Mouse (Mus musculus) kidney, postnatal 36 days (tissue): ENCODE data around the gene Pskh1.
A peak's percentile ranks its signal among the peaks of the same experiment; 100 is the strongest.

Experiments
- DNase-seq, 2 experiments: peaks; one replicate each; pipeline ENCODE4 v3.0.0; 2021 to 2022; ENCODE audit warnings: mixed read lengths in 2 of 2

The Pskh1 gene

DNA sequence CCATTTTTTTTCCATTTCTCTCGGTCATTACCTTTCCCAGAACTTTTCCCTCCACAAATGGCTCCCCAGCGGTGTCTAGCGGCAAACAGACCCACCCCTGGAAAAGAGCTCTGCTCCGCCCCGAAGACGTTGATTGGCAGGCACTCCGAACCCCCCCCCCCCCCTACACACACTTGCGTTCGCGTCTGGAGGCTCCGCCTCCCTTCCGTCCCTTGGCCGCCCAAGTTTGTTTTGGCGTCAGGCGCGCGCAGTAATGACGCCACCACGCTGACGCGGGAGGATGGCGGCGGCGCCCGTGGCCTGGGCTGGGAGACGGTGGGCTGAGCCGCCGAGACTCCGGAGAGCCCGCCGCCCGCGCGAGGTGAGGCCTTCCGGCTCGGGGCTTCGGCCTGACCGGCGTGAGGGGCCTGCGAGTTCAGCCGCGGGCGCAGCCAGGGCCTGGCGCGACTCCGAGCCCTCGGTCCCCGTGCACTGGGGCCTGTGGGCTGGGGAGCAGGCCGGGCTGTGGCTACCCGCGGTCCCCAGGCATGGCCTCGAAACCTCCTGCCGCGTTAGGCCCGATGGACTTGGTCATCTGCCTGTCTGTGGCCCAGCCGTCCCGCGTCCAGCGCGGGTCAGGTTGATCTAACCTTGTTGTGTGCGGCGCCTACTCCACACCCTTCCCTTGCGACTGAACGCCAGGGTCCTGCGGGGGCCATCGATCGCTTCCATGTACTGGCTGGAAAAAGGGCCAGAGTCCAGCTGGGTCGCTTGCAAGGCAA is at the start of gene Pskh1:
TSS of gene Pskh1 (plus strand) at position 262 of the 761 bp plus-strand sequence.
- peak; percentile 93 to 96 for DNase-seq

DNA sequence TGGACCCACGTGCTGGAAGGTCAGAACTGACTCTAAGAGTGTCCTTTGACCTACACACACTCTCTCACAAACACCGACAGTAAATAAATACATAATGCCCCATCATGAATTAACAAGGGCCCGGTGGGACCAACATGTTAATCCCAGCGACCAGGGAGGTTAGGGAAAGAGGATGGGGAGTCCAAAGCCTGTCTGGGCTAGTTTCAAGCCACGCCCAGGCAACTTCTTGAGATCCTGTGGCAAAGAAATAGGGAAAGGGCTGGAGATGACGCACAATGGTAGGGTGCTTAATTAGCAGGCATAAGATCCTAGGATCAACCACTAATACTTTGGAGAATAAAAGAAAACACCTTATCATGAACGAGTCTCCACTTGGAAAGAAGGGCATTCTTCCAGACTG is 49.6 kb upstream of the Pskh1 start:
- no peak for DNase-seq

GRCm38 (mm10) chr8:105851651-105852143 is 48.5 kb upstream of the Pskh1 start:
- peak; percentile 92 to 94 for DNase-seq

DNA sequence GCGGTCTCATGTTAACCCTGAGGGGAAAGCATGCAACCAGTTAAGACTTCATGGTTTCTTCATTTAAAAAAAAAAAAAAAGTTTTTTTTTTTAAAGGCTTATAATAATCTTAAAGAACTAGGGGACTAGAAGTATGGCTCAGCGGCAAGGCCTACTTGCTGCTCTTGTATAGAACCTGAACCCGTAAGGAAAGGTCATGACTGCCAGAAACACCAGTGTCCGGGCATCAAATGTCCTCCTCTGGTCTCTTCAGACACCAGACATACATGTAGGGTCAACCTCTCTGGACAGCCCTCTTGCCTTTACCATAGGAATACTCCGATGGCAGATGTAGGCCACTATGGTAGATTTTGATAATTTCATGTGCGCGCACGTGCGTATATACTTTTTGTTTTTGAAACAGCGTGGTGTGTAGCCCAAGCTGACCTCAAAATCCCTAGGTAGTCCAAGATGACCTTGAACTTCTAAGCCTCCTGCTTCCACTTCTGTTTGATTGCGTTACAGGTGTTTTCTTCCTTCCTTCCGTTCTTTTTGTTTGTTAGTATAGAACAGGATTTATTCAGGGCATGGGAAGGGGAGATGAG is 48.0 kb upstream of the Pskh1 start:
- DNase-seq: no peak

- no peak for DNase-seq
Observed at GRCm38 (mm10) chr8:105853178-105853577, 47.1 kb upstream of the Pskh1 start, which contains the start of gene Cenpt. Gene Cenpt, minus strand, starts transcription at chr8:105853278.

GRCm38 (mm10) chr8:105854303-105854702 is 45.9 kb upstream of the Pskh1 start:
- no peak for DNase-seq

- peak; percentile 93 to 96 for DNase-seq
Observed at GRCm38 (mm10) chr8:105854715-105855216, 45.5 kb upstream of the Pskh1 start, which contains the start of gene Thap11. Gene Thap11, plus strand, starts transcription at chr8:105855132.

DNA sequence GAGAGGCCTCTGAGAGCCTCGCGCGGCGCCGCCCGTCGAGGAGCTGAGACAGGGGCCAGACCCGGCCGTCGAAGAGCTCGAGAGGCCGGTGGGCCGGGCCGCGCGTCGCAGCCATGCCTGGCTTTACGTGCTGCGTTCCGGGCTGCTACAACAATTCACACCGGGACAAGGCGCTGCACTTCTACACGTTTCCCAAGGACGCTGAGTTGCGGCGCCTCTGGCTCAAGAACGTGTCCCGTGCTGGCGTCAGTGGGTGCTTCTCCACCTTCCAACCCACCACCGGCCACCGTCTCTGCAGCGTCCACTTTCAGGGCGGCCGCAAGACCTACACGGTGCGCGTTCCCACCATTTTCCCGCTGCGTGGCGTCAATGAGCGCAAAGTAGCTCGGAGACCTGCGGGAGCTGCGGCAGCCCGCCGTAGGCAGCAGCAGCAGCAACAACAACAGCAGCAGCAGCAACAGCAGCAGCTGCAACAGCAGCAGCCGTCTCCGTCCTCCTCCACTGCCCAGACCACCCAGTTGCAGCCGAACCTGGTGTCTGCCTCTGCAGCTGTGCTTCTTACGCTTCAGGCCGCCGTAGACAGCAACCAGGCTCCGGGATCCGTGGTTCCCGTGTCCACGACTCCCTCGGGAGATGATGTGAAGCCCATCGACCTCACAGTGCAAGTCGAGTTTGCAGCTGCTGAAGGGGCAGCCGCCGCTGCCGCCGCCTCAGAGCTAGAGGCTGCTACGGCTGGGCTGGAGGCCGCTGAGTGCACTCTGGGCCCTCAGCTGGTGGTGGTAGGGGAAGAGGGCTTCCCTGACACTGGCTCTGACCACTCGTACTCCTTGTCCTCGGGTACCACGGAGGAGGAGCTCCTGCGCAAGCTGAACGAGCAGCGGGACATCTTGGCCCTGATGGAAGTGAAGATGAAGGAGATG is 44.7 kb upstream of the Pskh1 start:
- peak; percentile 38 to 71 for DNase-seq

- no peak for DNase-seq
Observed at GRCm38 (mm10) chr8:105856168-105856835, 43.9 kb upstream of the Pskh1 start.

DNA sequence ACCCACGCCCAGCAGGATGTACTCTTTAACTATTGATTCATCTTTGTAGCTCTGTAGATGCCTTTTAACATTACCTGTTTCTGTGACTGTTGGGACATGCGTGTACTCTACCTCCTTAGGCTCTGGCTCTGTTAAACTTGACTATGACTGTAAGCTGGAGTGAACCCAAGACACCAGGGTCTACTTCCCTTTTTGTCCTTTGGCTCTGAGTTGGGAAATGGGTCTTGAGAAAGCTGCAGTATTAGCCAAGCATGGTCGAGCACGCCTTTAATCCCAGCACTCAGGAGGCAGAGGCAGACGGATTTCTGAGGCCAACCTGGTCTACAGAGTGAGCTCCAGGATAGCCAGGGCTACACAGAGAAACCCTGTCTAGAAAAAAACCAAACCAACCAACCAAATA is 41.7 kb upstream of the Pskh1 start:
- DNase-seq: no peak

DNA sequence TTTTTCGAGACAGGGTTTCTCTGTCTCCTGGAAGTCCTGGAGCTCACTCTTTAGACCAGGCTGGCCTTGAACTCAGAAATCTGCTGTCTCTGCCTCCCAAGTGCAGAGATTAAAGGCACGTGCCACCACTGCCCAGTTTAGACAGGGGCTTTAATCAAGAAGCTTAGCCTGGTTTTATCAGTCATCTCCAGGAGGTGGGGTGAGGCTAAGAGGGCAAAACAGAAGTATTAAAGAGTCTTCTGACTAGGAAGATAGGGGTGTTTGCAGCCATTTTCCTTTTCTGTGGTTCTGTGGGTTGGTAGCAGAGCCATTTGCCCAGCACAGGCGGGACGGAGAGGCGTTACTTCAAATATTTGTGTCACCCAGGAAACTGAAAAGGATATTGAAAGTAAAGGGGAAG is 40.9 kb upstream of the Pskh1 start:
- DNase-seq: no peak

- peak; percentile 94 to 99 for DNase-seq
Observed at GRCm38 (mm10) chr8:105860143-105860981, 39.9 kb upstream of the Pskh1 start, which contains the start of gene Nutf2. Gene Nutf2, plus strand, starts transcription at chr8:105860580.

DNA sequence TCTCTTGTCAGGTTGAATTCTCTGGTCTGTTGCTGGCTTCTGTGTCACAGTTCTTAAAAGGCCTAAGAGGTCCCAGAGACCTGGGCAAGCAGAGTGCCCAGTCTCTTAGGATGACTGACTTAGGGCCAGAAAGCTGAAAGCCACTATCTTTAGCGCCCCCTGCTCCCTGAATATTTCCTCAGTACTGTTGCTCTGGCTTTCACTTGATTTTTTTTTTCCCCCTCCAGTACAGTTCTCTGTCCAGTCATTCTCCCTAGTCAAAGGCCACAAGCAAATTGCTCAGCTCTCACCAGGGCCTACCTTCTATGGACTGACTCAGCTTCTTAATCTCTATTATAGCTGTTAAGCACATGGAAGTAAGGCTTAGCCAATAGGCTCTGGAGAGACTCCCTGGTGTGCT is 38.3 kb upstream of the Pskh1 start:
- DNase-seq: peak in 1 of 2 experiments; percentile 46

GRCm38 (mm10) chr8:105866364-105867029 is 33.7 kb upstream of the Pskh1 start:
- peak in 1 of 2 experiments; percentile 27 for DNase-seq

GRCm38 (mm10) chr8:105874301-105874700 is 25.9 kb upstream of the Pskh1 start:
- DNase-seq: peak in 1 of 2 experiments; percentile 30

DNA sequence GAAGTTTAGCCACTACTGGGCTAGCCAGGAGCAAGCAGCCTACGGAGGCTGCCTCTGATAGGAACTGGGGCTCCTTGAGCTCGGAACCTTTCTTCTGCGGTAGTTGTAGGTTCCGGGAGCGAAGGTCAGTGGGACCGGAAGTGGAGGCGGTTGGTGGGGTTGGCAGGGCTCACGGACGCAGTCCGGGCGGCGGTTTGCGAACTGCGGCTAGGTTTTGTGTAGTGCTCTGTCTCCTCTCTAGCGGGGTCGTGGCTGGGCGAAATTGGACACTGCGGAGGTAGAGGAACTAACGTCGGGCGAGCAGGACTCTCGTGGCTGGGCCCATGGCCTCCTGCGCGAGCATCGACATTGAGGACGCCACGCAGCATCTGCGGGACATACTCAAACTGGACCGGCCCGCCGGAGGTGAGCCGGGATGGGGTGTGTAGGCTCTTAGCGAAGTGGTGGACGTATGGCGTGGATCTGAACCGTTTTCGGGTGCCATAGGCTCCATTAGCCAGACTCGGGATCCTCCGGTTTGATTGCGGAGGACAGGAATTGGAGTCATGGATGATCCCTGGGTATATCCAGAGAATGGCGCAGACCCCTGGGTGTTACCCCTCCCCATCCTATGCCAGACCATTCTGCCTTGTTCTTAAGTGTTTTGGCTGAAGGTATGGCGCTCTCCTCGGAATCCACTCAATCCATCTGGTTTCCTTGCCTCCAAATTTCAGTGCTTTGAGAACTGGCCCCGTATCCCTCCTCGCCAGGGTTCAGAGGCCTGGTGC is 19.3 kb upstream of the Pskh1 start, which contains the start of gene Edc4:
TSS of gene Edc4 (plus strand) at position 128 of the 767 bp plus-strand sequence.
- DNase-seq: peak; percentile 82 to 89

GRCm38 (mm10) chr8:105889756-105890465 is 10.3 kb upstream of the Pskh1 start:
- DNase-seq: no peak

- no peak for DNase-seq
Observed at GRCm38 (mm10) chr8:105890870-105891269, 9.4 kb upstream of the Pskh1 start.

DNA sequence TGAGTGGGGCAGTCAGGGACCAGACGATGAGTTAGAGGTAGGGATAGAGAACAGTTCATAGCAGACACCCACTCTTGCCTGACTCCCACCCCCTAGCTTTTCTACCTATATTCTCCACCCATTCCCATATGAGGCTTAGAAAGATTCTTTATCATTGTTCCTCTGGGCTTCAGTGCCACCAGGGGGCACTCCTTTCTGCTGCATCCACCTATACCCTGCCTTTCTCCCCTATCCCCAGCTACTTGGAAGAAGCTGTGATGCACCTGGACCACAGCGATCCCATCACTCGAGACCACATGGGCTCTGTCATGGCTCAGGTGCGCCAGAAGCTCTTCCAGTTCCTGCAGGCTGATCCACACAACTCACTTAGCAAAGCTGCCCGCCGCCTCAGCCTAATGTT is 7.8 kb upstream of the Pskh1 start:
- DNase-seq: peak; percentile 18 to 67
